Mouse (Mus musculus) bone marrow, adult 2 months (tissue): ENCODE measurements around the gene Wdr11.

ENCODE experiments used
- CTCF ChIP-seq: fragments of 200-500 bp; IDR thresholded peaks from 2 replicates; pipeline ENCODE4 v1.5.1; 2011; ENCODE audit warnings: low read length, control low read depth; ENCODE audit not compliant: control insufficient read depth, insufficient read depth
- POLR2A ChIP-seq: fragments of 200-500 bp; IDR thresholded peaks from 2 replicates; pipeline ENCODE4 v1.6.1; 2011; ENCODE audit warnings: low read depth, mild to moderate bottlenecking, control low read depth, low read length, borderline replicate concordance; ENCODE audit not compliant: control insufficient read depth

- no peak for TF ChIP-seq POLR2A
- no peak for TF ChIP-seq CTCF
Measured at GRCm38 (mm10) chr7:129677141-129677540, 85.5 kb downstream of the Wdr11 start.
